Mouse (Mus musculus) embryonic fibroblast, embryonic 13.5 days (primary cell): ENCODE results near the gene Gng8.

Experiments used
- CTCF ChIP-seq: IDR thresholded peaks from 2 replicates; pipeline ENCODE4 v1.5.1; 2011; ENCODE audit warnings: mild to moderate bottlenecking, control low read depth, low read length, moderate library complexity, borderline replicate concordance; ENCODE audit not compliant: insufficient read depth
- POLR2A ChIP-seq: IDR thresholded peaks from 2 replicates; pipeline ENCODE4 v1.6.1; 2011; ENCODE audit warnings: low read depth, mild to moderate bottlenecking, control low read depth, low read length, moderate library complexity

DNA sequence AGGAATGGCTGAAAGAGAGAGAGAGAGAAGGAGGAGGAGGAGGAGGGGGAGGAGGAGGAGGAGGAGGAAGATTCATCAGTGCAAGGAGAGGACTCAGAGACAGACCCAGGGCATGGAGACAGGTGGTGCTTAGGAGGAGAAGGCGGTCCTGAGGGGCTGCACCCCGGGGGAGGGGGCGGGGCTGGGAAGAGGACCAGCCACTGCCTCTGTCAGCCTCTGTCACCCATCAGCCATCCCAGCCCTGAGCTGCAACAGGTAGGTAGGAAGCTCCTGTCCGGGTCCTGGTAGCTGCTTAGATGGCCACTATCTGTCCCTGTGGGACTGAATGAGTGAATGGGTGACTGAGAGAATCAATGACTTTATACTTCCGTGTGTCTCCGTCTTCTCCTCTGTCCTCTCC, 2.0 kb downstream of the Gng8 start:
- TF ChIP-seq CTCF (no peak), POLR2A (no peak)
